Mouse (Mus musculus) erythroblast, embryonic 14.5 days (primary cell): Measurements from ENCODE around the gene Use1. TPM values are rescaled to one million over a fixed set of nuclear protein-coding genes. Genes with fewer than 3 reads are reported as not detected.

Experiments
- H3K27me3 ChIP-seq: 2 replicates; pipeline ENCODE4 v1.6.1; 2012; ENCODE audit warnings: inconsistent platforms; ENCODE audit not compliant: control insufficient read depth
- H3K36me3 ChIP-seq: 2 replicates; pipeline ENCODE4 v1.6.1; 2012; ENCODE audit warnings: mild to moderate bottlenecking, inconsistent platforms; ENCODE audit not compliant: control insufficient read depth
- H3K4me1 ChIP-seq: 2 replicates; pipeline ENCODE4 v1.6.1; 2012; ENCODE audit warnings: inconsistent platforms; ENCODE audit not compliant: control insufficient read depth
- H3K4me3 ChIP-seq: replicated peaks from 2 replicates; pipeline ENCODE3; 2012; ENCODE audit warnings: moderate library complexity, mild to moderate bottlenecking, inconsistent platforms
- H3K9me3 ChIP-seq: 2 replicates; pipeline ENCODE4 v1.6.1; 2012; ENCODE audit warnings: low read length, inconsistent platforms, mixed read lengths; ENCODE audit not compliant: control insufficient read depth
- GATA1 ChIP-seq: IDR thresholded peaks from 2 replicates; pipeline ENCODE4 v1.6.1; 2012; ENCODE audit warnings: low read length, inconsistent platforms, mixed read lengths
- TAL1 ChIP-seq: IDR thresholded peaks from 3 replicates; pipeline ENCODE4 v1.6.1; 2012; ENCODE audit warnings: low read length, inconsistent platforms, mixed read lengths
- polyA plus RNA-seq: library from polyadenylated mRNA; stranded (reverse); fragments of >175 nt; gene quantifications from 2 replicates; pipeline ENCODE4 v1.2.3, GENCODE M21; 2012

Gene Use1
- polyA plus RNA-seq, 1 experiment = 16.3 TPM

GRCm38 (mm10) chr8:71358026-71358425 is 8.6 kb upstream of the Use1 start:
- H3K4me3 ChIP-seq = no peak overlapping the region
- H3K9me3 ChIP-seq = no peaks in the 10 kb centered on the region
- TF ChIP-seq TAL1 (no peak), GATA1 (no peak)
- H3K36me3 ChIP-seq = peaks cover 78% of the 10 kb centered on the region
- H3K27me3 ChIP-seq = no peaks in the 10 kb centered on the region
- no peaks in the 10 kb centered on the region for H3K4me1 ChIP-seq

DNA sequence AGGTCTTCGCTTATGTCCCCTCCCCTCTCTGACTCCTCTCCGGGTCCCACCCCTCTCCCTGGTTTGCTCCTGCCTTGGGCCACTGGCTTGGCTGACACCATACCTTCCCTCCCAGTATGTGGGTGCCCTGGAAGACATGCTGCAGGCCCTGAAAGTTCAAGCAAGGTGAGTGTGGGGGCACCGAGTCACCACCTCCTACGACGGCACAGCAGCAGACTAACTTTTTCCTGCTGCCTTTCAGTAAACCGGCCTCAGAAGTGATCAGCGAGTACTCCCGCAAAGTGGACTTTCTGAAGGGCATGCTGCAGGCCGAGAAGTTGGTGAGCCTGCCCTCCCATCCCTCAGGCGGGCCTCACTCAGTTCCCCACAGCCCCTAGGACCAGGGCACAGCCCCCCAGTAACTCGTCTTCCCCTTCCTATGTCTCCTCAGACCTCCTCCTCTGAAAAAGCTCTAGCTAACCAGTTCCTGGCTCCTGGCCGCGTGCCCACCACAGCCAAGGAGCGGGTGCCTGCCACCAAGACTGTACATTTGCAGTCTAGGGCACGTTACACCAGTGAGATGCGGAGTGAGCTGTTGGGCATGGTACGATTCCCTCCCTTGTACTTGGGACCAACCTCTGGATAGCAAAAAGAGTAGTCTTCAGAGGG is 1.0 kb downstream of the Use1 start:
- peaks cover 48% of the 10 kb centered on the region for H3K4me1 ChIP-seq
- peaks cover 27% of the 10 kb centered on the region for H3K36me3 ChIP-seq
- TF ChIP-seq GATA1 (no peak), TAL1 (no peak)
- no peaks in the 10 kb centered on the region for H3K27me3 ChIP-seq
- H3K9me3 ChIP-seq = no peaks in the 10 kb centered on the region
- peak overlapping the region; percentile 68 for H3K4me3 ChIP-seq

- Histone ChIP-seq H3K4me1 (peaks cover 50% of the 10 kb centered on the region), H3K9me3 (no peaks in the 10 kb centered on the region), H3K36me3 (peaks cover 34% of the 10 kb centered on the region), H3K27me3 (no peaks in the 10 kb centered on the region), H3K4me3 (no peak overlapping the region)
- TF ChIP-seq GATA1 (no peak), TAL1 (no peak)
These were observed 1.7 kb downstream of the Use1 start for GRCm38 (mm10) chr8:71368366-71368765.

DNA sequence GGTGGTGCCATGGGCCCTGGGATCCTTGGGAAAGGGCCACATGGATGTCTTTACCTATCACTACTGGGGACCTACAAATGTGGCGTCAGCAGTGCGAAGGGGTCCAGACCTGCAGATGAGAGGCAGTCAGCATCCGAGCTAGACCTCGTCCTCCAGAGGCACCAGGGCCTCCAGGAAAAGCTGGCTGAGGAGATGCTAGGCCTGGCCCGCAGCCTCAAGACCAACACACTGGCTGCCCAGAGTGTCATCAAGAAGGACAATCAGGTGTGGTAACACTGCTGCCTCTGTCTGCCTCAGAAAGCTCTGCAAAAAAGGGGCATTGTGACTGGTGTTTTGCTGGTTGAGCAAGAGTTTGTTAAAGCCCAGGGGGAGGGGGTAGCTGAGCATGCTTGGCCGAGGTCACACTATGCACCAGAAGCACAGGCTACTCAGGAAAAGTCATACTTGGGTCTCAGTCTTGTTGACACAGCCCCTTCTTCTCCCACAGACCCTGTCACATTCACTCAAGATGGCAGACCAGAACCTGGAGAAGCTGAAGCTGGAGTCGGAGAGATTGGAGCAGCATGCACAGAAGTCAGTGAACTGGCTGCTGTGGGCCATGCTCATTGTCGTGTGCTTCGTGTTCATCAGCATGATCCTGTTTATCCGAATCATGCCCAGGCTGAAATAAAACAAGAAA is 2.5 kb downstream of the Use1 start:
- Histone ChIP-seq H3K4me3 (no peak overlapping the region), H3K36me3 (peaks cover 39% of the 10 kb centered on the region), H3K9me3 (no peaks in the 10 kb centered on the region), H3K4me1 (peaks cover 50% of the 10 kb centered on the region), H3K27me3 (no peaks in the 10 kb centered on the region)
- TF ChIP-seq TAL1 (no peak), GATA1 (no peak)

- Histone ChIP-seq H3K4me1 (peaks cover 63% of the 10 kb centered on the region), H3K27me3 (peaks cover 6% of the 10 kb centered on the region), H3K36me3 (peaks cover 52% of the 10 kb centered on the region), H3K9me3 (no peaks in the 10 kb centered on the region; the same call in 1 of the 2 replicates), H3K4me3 (peak overlapping the region; percentile 77)
- TF ChIP-seq GATA1 = no peak
- no peak for TF ChIP-seq TAL1
These were observed 4.1 kb downstream of the Use1 start for GRCm38 (mm10) chr8:71370711-71371235.

- no peaks in the 10 kb centered on the region; the same call in 1 of the 2 replicates for H3K9me3 ChIP-seq
- peaks cover 65% of the 10 kb centered on the region for H3K4me1 ChIP-seq
- no peak for TF ChIP-seq TAL1
- no peak for TF ChIP-seq GATA1
- H3K4me3 ChIP-seq = peak within 1 kb of the TSS; percentile 77
- peaks cover 58% of the 10 kb centered on the region for H3K36me3 ChIP-seq
- H3K27me3 ChIP-seq = peaks cover 11% of the 10 kb centered on the region
These were observed 4.7 kb downstream of the Use1 start, which contains the start of gene Ocel1 for GRCm38 (mm10) chr8:71371236-71371848. TSS of gene Ocel1 (plus strand) at chr8:71371298.

GRCm38 (mm10) chr8:71372427-71372826 is 5.8 kb downstream of the Use1 start:
- TF ChIP-seq TAL1 = no peak
- TF ChIP-seq GATA1 = no peak
- Histone ChIP-seq H3K4me1 (peaks cover 61% of the 10 kb centered on the region), H3K27me3 (peaks cover 22% of the 10 kb centered on the region), H3K36me3 (peaks cover 63% of the 10 kb centered on the region), H3K9me3 (no peaks in the 10 kb centered on the region; the same call in 1 of the 2 replicates), H3K4me3 (no peak overlapping the region)

DNA sequence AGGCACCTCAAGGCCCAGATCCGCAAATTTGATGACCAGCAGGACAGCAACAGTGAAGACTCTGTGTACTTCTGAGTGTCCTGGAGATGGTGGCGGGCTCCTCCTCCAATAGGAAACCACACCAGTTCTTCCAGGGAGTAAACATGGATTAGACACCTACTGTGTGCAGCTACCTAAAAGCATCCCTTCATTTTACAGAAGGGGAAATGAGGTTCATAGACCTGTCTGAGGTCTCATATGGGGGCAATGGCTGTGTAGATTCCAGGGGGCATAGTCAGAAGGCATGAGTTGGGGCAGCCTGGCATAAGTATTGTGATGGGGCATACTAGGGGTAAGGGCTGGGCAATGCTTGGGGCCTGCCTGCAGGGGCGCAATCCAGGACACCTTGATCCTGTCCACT is 6.4 kb downstream of the Use1 start:
- no peak overlapping the region for H3K4me3 ChIP-seq
- peaks cover 55% of the 10 kb centered on the region for H3K4me1 ChIP-seq
- TF ChIP-seq GATA1 (no peak), TAL1 (no peak)
- H3K9me3 ChIP-seq = no peaks in the 10 kb centered on the region; the same call in 1 of the 2 replicates
- peaks cover 62% of the 10 kb centered on the region for H3K36me3 ChIP-seq
- peaks cover 27% of the 10 kb centered on the region for H3K27me3 ChIP-seq
